Mouse (Mus musculus) erythroblast, embryonic 14.5 days (primary cell): Measurements from ENCODE around the gene Maml3. TPM values are rescaled to one million over a fixed set of nuclear protein-coding genes. Genes with fewer than 3 reads are reported as not detected.

Source experiments
- H3K27me3 ChIP-seq: 2 replicates; pipeline ENCODE4 v1.6.1; 2012; ENCODE audit warnings: inconsistent platforms; ENCODE audit not compliant: control insufficient read depth
- H3K36me3 ChIP-seq: 2 replicates; pipeline ENCODE4 v1.6.1; 2012; ENCODE audit warnings: mild to moderate bottlenecking, inconsistent platforms; ENCODE audit not compliant: control insufficient read depth
- H3K4me1 ChIP-seq: 2 replicates; pipeline ENCODE4 v1.6.1; 2012; ENCODE audit warnings: inconsistent platforms; ENCODE audit not compliant: control insufficient read depth
- H3K4me3 ChIP-seq: replicated peaks from 2 replicates; pipeline ENCODE3; 2012; ENCODE audit warnings: moderate library complexity, mild to moderate bottlenecking, inconsistent platforms
- H3K9me3 ChIP-seq: 2 replicates; pipeline ENCODE4 v1.6.1; 2012; ENCODE audit warnings: low read length, inconsistent platforms, mixed read lengths; ENCODE audit not compliant: control insufficient read depth
- GATA1 ChIP-seq: IDR thresholded peaks from 2 replicates; pipeline ENCODE4 v1.6.1; 2012; ENCODE audit warnings: low read length, inconsistent platforms, mixed read lengths
- TAL1 ChIP-seq: IDR thresholded peaks from 3 replicates; pipeline ENCODE4 v1.6.1; 2012; ENCODE audit warnings: low read length, inconsistent platforms, mixed read lengths
- polyA plus RNA-seq: library from polyadenylated mRNA; stranded (reverse); fragments of >175 nt; gene quantifications from 2 replicates; pipeline ENCODE4 v1.2.3, GENCODE M21; 2012

Gene Maml3
- polyA plus RNA-seq, 1 experiment = 0.04 TPM

DNA sequence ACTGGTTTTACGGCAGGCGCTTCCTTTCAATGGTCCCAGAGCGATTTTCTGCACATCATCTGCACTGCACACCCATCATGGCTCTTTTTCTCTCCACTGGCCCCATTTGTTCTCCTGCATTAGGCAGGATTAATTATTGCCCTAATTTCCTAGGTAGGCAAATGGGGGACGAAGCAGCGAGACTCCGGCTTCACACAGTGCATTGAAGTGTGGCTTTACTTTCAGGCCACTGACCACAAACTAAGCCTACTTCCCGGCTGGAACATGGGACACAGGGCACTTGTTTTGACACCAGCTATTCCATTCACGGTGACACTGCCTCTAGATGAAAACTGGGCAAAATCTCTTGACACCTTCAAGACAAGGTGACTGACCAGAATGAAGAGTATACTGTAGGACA, 358.1 kb downstream of the Maml3 start:
- Histone ChIP-seq H3K9me3 (no peaks in the 10 kb centered on the region), H3K27me3 (no peaks in the 10 kb centered on the region), H3K4me3 (no peak overlapping the region), H3K4me1 (peaks cover 37% of the 10 kb centered on the region), H3K36me3 (no peaks in the 10 kb centered on the region)
- no peak for TF ChIP-seq TAL1
- no peak for TF ChIP-seq GATA1

DNA sequence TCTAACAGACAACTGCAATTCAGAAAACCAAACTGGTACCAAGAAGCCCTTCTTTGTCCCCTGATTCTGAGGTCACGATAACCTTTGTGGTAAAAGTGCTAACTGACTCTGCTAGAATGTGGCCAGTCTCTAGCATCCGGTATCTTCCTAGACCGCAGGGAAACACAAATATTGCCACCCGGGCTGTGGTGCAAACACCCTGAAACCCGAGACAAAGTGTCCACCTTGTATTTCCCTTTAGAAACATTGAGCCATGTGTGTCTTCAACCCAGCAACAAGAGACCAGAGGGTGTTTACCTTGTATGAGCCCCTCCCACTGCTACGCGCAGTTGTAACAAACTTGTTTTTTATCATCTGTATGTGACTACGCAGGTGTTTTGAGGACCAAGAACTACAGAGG, 359.7 kb downstream of the Maml3 start:
- no peak overlapping the region for H3K4me3 ChIP-seq
- no peak for TF ChIP-seq TAL1
- TF ChIP-seq GATA1 = no peak
- H3K4me1 ChIP-seq = peaks cover 43% of the 10 kb centered on the region
- no peaks in the 10 kb centered on the region for H3K36me3 ChIP-seq
- H3K27me3 ChIP-seq = no peaks in the 10 kb centered on the region
- H3K9me3 ChIP-seq = no peaks in the 10 kb centered on the region

DNA sequence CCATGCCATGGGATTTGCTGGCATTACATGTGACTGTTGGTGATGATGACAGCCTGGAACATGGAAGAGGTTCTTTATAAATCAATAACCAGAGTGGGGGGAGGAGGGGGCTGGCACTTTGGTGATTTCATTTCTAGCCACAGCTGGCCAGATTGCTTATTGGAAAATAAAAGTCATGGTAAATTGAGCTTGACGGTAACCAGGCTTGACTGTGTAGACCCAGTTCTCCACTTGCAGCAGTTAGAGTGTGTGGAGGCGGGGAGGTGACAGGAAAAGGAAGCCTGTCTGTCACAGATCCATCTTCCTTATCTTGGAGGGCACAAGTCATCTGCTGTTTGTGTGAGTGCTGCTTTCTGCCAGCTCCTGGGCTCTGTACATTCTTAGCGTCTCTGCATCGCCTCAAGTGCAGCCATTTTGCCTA, 360.5 kb downstream of the Maml3 start:
- H3K4me3 ChIP-seq = no peak overlapping the region
- TF ChIP-seq GATA1 (peak; percentile 74), TAL1 (peak; percentile 54)
- H3K4me1 ChIP-seq = peaks cover 45% of the 10 kb centered on the region
- 0 out of 2 replicates have a peak, but pooled peaks cover 1% of the 10 kb centered on the region for H3K27me3 ChIP-seq
- no peaks in the 10 kb centered on the region for H3K9me3 ChIP-seq
- no peaks in the 10 kb centered on the region for H3K36me3 ChIP-seq

DNA sequence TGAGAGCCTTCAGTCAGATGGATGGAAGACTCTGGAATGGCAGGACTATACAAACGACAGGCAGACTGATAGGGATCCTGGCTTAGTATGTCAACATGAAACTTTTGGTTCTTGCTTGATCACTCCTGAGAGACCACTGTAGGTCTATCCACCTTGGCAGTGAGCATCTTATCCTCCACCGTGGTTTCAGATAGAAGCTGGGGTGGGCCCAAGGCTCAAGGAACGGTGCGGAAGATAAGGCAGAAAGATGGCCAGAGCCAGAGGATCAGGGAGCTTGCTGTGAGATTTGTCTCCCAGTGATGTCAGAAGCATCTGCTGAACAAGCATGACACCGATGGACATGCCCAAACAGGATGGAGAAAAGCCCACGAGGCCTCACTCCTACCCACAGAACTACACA, 362.5 kb downstream of the Maml3 start:
- no peak for TF ChIP-seq TAL1
- no peak for TF ChIP-seq GATA1
- H3K4me1 ChIP-seq = peaks cover 51% of the 10 kb centered on the region
- no peak overlapping the region for H3K4me3 ChIP-seq
- peaks cover 7% of the 10 kb centered on the region; the same call in 1 of the 2 replicates for H3K27me3 ChIP-seq
- H3K36me3 ChIP-seq = no peaks in the 10 kb centered on the region
- no peaks in the 10 kb centered on the region for H3K9me3 ChIP-seq

DNA sequence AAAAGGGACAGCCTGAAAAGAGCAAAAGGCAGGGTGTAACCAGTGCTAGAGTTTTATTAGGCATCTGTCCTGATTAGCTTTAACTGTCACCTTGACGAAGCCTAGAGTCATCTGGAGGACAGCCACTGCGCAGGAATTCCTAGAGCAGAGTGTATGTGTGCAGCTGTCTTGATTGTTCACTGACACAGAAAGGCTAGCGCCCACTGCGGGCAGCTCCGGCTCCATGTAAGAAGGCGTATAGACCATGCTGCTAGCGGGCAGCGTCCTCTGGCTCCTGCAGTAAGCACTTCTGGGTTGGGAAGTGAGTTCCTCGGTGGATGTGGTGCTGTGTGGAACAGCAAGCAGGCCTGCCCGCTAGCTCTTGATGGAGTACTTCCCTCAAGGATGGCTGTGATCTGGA, 363.1 kb downstream of the Maml3 start:
- TF ChIP-seq TAL1 (no peak), GATA1 (no peak)
- peaks cover 11% of the 10 kb centered on the region; the same call in 1 of the 2 replicates for H3K27me3 ChIP-seq
- H3K9me3 ChIP-seq = no peaks in the 10 kb centered on the region
- peaks cover 55% of the 10 kb centered on the region for H3K4me1 ChIP-seq
- H3K36me3 ChIP-seq = no peaks in the 10 kb centered on the region
- no peak overlapping the region for H3K4me3 ChIP-seq

DNA sequence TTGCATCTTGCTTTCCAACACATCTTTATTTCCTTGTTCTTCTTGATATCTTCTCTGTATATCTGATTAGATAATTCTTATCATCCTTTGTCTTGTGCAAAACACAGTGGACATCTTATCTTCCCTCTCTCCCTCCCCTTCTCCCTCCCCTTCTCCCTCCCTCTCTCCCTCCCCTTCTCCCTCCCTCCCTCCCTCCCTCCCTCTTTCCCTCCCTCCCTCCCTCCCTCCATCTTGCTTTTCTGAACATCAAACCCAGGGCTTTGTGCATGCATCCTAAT, 365.1 kb downstream of the Maml3 start:
- Histone ChIP-seq H3K9me3 (no peaks in the 10 kb centered on the region), H3K4me3 (no peak overlapping the region), H3K27me3 (peaks cover 11% of the 10 kb centered on the region; the same call in 1 of the 2 replicates), H3K4me1 (peaks cover 48% of the 10 kb centered on the region), H3K36me3 (no peaks in the 10 kb centered on the region)
- TF ChIP-seq GATA1 = no peak
- no peak for TF ChIP-seq TAL1

DNA sequence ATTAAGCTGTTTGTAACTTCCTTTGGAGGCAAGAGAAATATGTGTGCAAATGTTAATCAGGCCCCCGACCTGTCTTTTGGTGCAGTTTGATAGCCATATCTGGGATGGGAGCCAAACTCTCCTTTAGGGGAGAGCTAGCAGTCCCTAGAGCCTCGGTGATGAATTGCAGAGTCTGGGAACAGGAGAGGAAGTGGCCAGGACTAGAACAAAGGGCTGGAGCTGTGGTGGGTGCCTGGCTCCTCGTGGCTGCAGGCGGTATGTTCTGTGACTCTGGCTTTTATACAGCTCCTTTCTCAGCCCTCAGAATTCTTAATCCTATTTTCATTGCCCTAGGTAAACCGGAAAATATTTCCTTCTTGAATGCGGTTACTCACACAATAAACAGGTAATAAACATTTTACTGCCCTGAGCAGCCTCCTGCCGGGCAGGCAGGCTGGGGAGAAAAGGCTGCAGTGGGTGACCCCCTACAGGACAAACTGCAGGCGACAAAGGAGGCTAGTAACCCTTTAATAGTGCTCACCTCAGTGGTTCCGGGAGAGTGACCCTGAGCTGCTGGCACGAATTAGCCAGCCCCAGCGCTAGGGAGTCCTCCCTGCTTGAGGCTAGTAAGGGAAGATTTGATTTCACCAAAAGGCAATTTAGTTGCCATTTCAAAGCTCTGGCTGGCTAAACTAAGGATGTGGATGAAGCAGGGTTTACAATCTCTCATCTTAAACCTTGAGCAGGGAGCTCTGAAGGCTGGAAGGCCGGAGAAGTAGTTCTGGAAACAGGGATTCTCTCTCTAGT, 365.6 kb downstream of the Maml3 start:
- no peak overlapping the region for H3K4me3 ChIP-seq
- peaks cover 43% of the 10 kb centered on the region for H3K4me1 ChIP-seq
- TF ChIP-seq TAL1 = no peak
- TF ChIP-seq GATA1 = no peak

DNA sequence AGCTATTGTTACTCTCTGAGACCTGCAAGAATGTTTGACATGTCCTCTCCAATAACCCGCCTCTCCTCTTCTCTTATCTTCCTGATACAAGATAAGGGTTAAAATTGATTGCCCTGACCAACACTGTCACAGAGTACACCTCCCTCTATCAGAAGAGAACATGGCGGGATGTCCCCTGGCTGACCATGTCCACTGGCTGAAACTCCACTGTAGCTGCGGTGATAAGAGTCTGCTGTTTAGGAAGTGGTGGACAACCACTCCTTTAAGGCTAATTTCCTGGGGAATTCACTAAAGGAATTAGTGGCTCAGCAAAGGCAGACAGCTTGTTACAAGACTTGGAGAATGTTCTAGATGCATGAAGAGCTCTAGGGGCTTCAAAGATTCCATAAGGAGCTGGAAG, 371.2 kb downstream of the Maml3 start:
- Histone ChIP-seq H3K27me3 (peaks cover 12% of the 10 kb centered on the region; the same call in 1 of the 2 replicates), H3K36me3 (no peaks in the 10 kb centered on the region; the same call in 1 of the 2 replicates), H3K4me1 (peaks cover 44% of the 10 kb centered on the region), H3K4me3 (no peak overlapping the region), H3K9me3 (no peaks in the 10 kb centered on the region)
- TF ChIP-seq GATA1 (no peak), TAL1 (no peak)

More for the DNA sequence above, 365.6 kb downstream of the Maml3 start:
- Histone ChIP-seq H3K9me3 (no peaks in the 10 kb centered on the region), H3K27me3 (peaks cover 11% of the 10 kb centered on the region; the same call in 1 of the 2 replicates), H3K36me3 (no peaks in the 10 kb centered on the region)

DNA sequence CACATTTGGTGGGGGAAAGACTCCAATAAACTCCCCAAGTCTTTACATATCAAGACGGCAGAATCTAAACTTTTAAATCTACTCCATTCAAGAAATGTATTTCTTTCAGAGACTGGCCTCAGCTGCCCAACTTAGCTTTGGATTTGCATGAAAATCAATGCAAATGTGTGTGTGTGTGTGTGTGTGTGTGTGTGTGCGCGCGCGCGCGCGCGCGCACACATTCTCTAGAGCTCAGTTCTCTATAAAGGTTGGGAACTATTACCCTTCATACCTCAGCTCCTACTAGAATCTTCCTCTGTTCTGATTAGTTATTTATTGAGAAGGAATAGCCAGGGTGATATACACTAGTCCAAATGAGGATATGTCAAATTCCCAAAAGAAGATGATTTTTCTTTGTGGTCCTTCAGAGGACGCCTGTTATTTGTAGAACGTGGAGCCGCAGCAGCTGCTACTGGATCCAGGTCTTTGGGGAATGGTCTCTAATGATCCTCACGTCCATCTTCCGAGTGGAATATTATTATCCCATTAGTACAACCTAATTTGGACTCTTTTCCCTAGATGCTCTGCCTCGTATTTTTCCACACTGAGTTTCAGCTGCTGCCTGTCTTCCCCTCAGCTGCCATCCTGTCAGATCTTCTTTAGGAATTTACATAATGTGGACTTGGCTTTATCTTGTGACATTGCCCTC, 372.8 kb downstream of the Maml3 start:
- Histone ChIP-seq H3K9me3 (no peaks in the 10 kb centered on the region), H3K36me3 (no peaks in the 10 kb centered on the region; the same call in 1 of the 2 replicates), H3K4me1 (peaks cover 59% of the 10 kb centered on the region), H3K27me3 (peaks cover 4% of the 10 kb centered on the region; the same call in 1 of the 2 replicates), H3K4me3 (no peak overlapping the region)
- no peak for TF ChIP-seq GATA1
- TF ChIP-seq TAL1 = no peak
